Mouse (Mus musculus): ENCODE data around the gene Lrrtm1. TPM values are rescaled to one million over a fixed set of nuclear protein-coding genes. Genes with fewer than 3 reads are reported as not detected.

Gene Lrrtm1
- total and polyA plus RNA-seq, 3 experiments: not detected

DNA sequence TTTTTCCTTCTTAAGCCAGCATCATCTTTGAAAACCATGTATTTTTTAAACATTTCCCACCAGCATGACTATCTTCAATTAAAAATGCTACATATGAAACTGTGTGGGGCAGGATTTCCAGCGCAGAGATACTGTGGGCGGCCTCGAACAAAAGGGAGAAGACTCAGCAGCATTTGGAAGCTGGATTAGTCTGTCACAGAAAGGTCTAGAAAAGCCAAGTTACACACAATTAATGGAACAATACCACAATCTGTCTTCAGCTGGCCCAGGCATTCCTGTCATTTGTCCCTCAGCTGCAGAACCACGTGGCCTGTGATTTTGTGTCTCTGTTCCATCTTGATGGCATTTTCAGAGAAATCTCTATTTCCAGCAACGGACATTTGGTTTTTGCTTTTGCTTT lies 11.0 kb downstream of the Lrrtm1 start:
- Histone ChIP-seq H3K9ac (ENCODE audit: insufficient read depth, low read depth) (no peak overlapping the region), H3K4me1 (ENCODE audit: control insufficient read depth in 1 of 2, insufficient read depth in 2 of 2) (no peaks in the 10 kb centered on the region), H3K4me2 (ENCODE audit: insufficient read depth, low read depth, poor library complexity, severe bottlenecking) (no peak overlapping the region), H3K36me3 (replicated peaks in 1 of 2; ENCODE audit: control insufficient read depth in 1 of 2, insufficient read depth in 1 of 2, low read length in 1 of 2) (no peaks in the 10 kb centered on the region), H3K27me3 (replicated peaks) (no peaks in the 10 kb centered on the region), H3K27ac (ENCODE audit: insufficient read depth, low read depth) (no peak overlapping the region), H3K9me3 (replicated peaks; ENCODE audit: low read length) (peaks cover 52% of the 10 kb centered on the region), H3K79me2 (replicated peaks; ENCODE audit: control insufficient read depth, extremely low read depth, insufficient read depth, poor library complexity, severe bottlenecking) (no peaks in the 10 kb centered on the region), H3K4me3 (replicated peaks in 1 of 3; ENCODE audit: low read depth in 2 of 3, low read length in 2 of 3, poor library complexity in 1 of 3) (no peak overlapping the region)
- dilution Hi-C loops (cut with MboI; ENCODE audit: extremely low pct_ligation_motif_present, extremely low pct_unique_long_range_greater_than_20kb, low sequenced_read_pairs): no loop called here
- DNase-seq (ENCODE audit: extremely low read depth): no peak
- TF ChIP-seq USF2 (conservative IDR thresholded peaks at IDR 0.05; ENCODE audit: low read depth, low read length) (no peak), CHD1 (IDR thresholded peaks at IDR 0.05; ENCODE audit: low read depth, low read length) (no peak), JUN (IDR thresholded peaks at IDR 0.05; ENCODE audit: insufficient read depth, low read depth, low read length) (no peak), RCOR1 (conservative IDR thresholded peaks at IDR 0.05; ENCODE audit: low read depth, low read length) (no peak), HCFC1 (IDR thresholded peaks at IDR 0.05; ENCODE audit: low read depth, low read length) (no peak), EP300 (IDR thresholded peaks at IDR 0.05; ENCODE audit: low read length) (no peak), NELFE (IDR thresholded peaks at IDR 0.05; ENCODE audit: low read depth, low read length) (no peak), NRF1 (IDR thresholded peaks at IDR 0.05; ENCODE audit: low read depth, low read length) (no peak), KAT2A (IDR thresholded peaks at IDR 0.05; ENCODE audit: insufficient replicate concordance, low read length) (no peak), UBTF (IDR thresholded peaks at IDR 0.05; ENCODE audit: low read depth, low read length) (no peak), TCF12 (IDR thresholded peaks at IDR 0.05; ENCODE audit: low read depth, low read length) (no peak), E2F4 (IDR thresholded peaks at IDR 0.05; ENCODE audit: insufficient replicate concordance, low read depth, low read length) (no peak), SMC3 (IDR thresholded peaks at IDR 0.05; ENCODE audit: low read depth, low read length) (no peak), GABPA (IDR thresholded peaks at IDR 0.05; ENCODE audit: insufficient replicate concordance, low read depth, low read length) (no peak)
- in situ Hi-C loops (cut with MboI; ENCODE audit: low pct_ligation_motif_present, low pct_unique_long_range_greater_than_20kb, low sequenced_read_pairs): no loop called here

DNA sequence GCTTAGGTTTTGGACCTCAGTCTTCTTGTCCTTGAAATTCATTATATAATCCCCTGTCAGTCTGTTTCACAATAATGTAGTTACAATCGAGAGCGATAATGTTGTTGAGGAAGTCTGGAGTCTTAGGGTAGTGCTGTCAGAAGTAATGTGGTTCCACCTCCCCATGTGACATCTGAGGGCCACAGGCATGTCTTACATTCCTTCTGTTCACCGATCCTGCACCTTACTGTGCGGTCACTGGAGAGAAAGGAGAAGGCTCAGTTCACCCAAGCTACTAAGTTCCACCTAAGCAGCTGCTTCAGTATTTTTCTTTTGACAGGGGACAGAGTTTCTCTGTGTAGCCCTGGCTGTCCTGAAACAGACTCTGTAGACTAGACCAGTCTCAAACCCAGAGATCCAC lies 13.9 kb downstream of the Lrrtm1 start:
- Histone ChIP-seq H3K36me3 (replicated peaks in 1 of 2; ENCODE audit: control insufficient read depth in 1 of 2, insufficient read depth in 1 of 2, low read length in 1 of 2) (no peaks in the 10 kb centered on the region), H3K9ac (ENCODE audit: insufficient read depth, low read depth) (no peak overlapping the region), H3K4me3 (replicated peaks in 1 of 3; ENCODE audit: low read depth in 2 of 3, low read length in 2 of 3, poor library complexity in 1 of 3) (no peak overlapping the region), H3K4me2 (ENCODE audit: insufficient read depth, low read depth, poor library complexity, severe bottlenecking) (no peak overlapping the region), H3K79me2 (replicated peaks; ENCODE audit: control insufficient read depth, extremely low read depth, insufficient read depth, poor library complexity, severe bottlenecking) (no peaks in the 10 kb centered on the region), H3K9me3 (replicated peaks; ENCODE audit: low read length) (peaks cover 54% of the 10 kb centered on the region), H3K27ac (ENCODE audit: insufficient read depth, low read depth) (no peak overlapping the region), H3K27me3 (replicated peaks) (no peaks in the 10 kb centered on the region), H3K4me1 (ENCODE audit: control insufficient read depth in 1 of 2, insufficient read depth in 2 of 2) (no peaks in the 10 kb centered on the region)
- dilution Hi-C loops (cut with MboI; ENCODE audit: extremely low pct_ligation_motif_present, extremely low pct_unique_long_range_greater_than_20kb, low sequenced_read_pairs) (no loop called here), in situ Hi-C loops (cut with MboI; ENCODE audit: low pct_ligation_motif_present, low pct_unique_long_range_greater_than_20kb, low sequenced_read_pairs) (no loop called here)
- TF ChIP-seq MAX (IDR thresholded peaks at IDR 0.05; ENCODE audit: low read length) (no peak), ZC3H11A (IDR thresholded peaks at IDR 0.05; ENCODE audit: low read depth, low read length) (no peak), BHLHE40 (IDR thresholded peaks at IDR 0.05; ENCODE audit: low read depth, low read length) (no peak), USF2 (conservative IDR thresholded peaks at IDR 0.05; ENCODE audit: low read depth, low read length) (no peak), KAT2A (IDR thresholded peaks at IDR 0.05; ENCODE audit: insufficient replicate concordance, low read length) (no peak), RCOR1 (conservative IDR thresholded peaks at IDR 0.05; ENCODE audit: low read depth, low read length) (no peak)
- no peak for DNase-seq (ENCODE audit: extremely low read depth)
